Mouse (Mus musculus) G1E (cell line): ENCODE results near the gene Ccl28. TPM values are rescaled to one million over a fixed set of nuclear protein-coding genes. Genes with fewer than 3 reads are reported as not detected.
"Not testable (repeated sequence)": the region's sequence is repeated elsewhere in the genome, so short reads cannot be mapped to it uniquely, and the experiment has no call there.

Experiments used
- ATAC-seq: 2 replicates; pipeline ENCODE4 v1.8.0; 2016; ENCODE audit warnings: mild to moderate bottlenecking; ENCODE audit not compliant: insufficient number of reproducible peaks, poor library complexity, low FRiP score, severe bottlenecking; ENCODE audit errors: extremely low read depth
- DNase-seq: peaks from one replicate; pipeline ENCODE4 v3.0.0; 2012; ENCODE audit warnings: low spot score
- H3K27me3 ChIP-seq: 2 replicates; pipeline ENCODE4 v1.6.1; 2012; ENCODE audit warnings: mild to moderate bottlenecking, low read length, inconsistent platforms; ENCODE audit not compliant: insufficient read depth
- H3K36me3 ChIP-seq: replicated peaks from 2 replicates; pipeline ENCODE3; 2012; ENCODE audit warnings: mild to moderate bottlenecking, inconsistent platforms
- H3K4me1 ChIP-seq: 2 replicates; pipeline ENCODE4 v1.6.1; 2012; ENCODE audit warnings: low read depth, low read length, inconsistent platforms, mixed read lengths; ENCODE audit not compliant: insufficient read depth
- H3K4me3 ChIP-seq: 2 replicates; pipeline ENCODE4 v1.5.1; 2012; ENCODE audit warnings: low read depth, mild to moderate bottlenecking, inconsistent platforms, low read length, moderate library complexity, mixed read lengths
- H3K9me3 ChIP-seq: replicated peaks from 2 replicates; pipeline ENCODE4 v1.6.1; 2012; ENCODE audit warnings: inconsistent platforms
- CTCF ChIP-seq: IDR thresholded peaks from 2 replicates; pipeline ENCODE4 v1.5.1; 2012; ENCODE audit warnings: low read depth, low read length, inconsistent platforms, mixed read lengths
- GATA1 ChIP-seq: IDR thresholded peaks from 2 replicates; pipeline ENCODE4 v1.6.1; 2012; ENCODE audit warnings: borderline replicate concordance, low read length, inconsistent platforms, mixed read lengths
- GATA2 ChIP-seq: IDR thresholded peaks from 2 replicates; pipeline ENCODE4 v1.6.1; 2012; ENCODE audit warnings: low read depth, low read length, inconsistent platforms, borderline replicate concordance
- POLR2AphosphoS5 ChIP-seq: IDR thresholded peaks from 2 replicates; pipeline ENCODE4 v1.6.1; 2012; ENCODE audit warnings: low read depth, low read length, inconsistent platforms; ENCODE audit not compliant: insufficient replicate concordance
- TAL1 ChIP-seq: conservative IDR thresholded peaks from 2 replicates; pipeline ENCODE4 v1.6.1; 2012; ENCODE audit warnings: low read depth, low read length, inconsistent platforms, mixed read lengths
- polyA plus RNA-seq: library from polyadenylated mRNA; stranded (reverse); fragments of >175 nt; gene quantifications from 2 replicates; pipeline ENCODE4 v1.2.3, GENCODE M21; 2012
- total RNA-seq, 2 experiments: library from RNA; stranded (forward) in 1 of 2; stranded (reverse) in 1 of 2; fragments of 200-1000 nt in 1 of 2; fragments of >200 nt in 1 of 2; fragmentation: Nextera tagmentation in 1 of 2; gene quantifications; 2 replicates each; pipeline ENCODE4 v1.2.3; 2014 to 2017

Gene Ccl28
- total and polyA plus RNA-seq, 3 experiments, result 0.05 TPM; not detected in 2

DNA sequence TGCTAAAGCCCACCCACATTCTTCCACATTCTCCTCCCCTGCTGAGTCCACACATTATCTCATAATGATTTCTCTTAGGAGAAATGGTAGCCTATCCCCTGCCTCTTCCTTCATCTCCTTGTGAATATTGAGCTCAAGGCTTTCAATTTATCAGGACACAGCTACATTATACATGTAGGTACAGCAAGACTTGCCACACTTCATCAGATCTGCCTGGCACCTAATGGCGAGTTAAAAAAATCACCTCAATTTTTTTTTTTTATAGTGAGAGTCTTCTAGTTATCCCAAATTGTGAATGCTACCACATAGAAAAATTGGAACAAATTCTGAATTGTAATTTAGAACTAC lies 26.1 kb downstream of the Ccl28 start:
- TF ChIP-seq GATA1 (no peak), POLR2AphosphoS5 (no peak), GATA2 (no peak), TAL1 (no peak), CTCF (no peak)
- H3K9me3 ChIP-seq, result no peaks in the 10 kb centered on the region
- H3K27me3 ChIP-seq, result peaks cover 18% of the 10 kb centered on the region
- ATAC-seq (no peak), DNase-seq (no peak)
- no peak overlapping the region for H3K4me3 ChIP-seq
- H3K4me1 ChIP-seq, result no peaks in the 10 kb centered on the region
- no peaks in the 10 kb centered on the region for H3K36me3 ChIP-seq

DNA sequence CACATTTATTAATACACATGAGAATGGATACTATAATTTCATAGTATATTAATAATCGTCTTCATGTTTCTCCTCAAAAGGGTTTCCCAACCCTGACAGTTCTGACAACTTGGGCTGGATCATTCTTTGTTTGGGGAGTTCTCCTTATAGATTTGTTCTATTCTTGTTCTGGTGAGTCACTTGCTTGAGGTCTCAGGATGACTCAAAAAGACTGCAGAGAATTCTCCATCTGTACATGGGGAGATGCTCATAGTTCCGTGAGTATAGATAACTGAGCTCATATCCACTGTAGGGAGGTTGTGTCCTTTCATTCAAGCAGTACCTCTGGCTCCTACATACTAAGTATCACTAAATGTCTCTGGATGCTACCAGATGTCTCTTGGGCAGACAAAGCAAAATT lies 31.1 kb downstream of the Ccl28 start:
- TF ChIP-seq GATA1, result no peak
- no peak for TF ChIP-seq CTCF
- TF ChIP-seq TAL1, result no peak
- TF ChIP-seq POLR2AphosphoS5, result no peak
- no peak for TF ChIP-seq GATA2
- Histone ChIP-seq H3K9me3 (no peaks in the 10 kb centered on the region), H3K27me3 (peaks cover 15% of the 10 kb centered on the region), H3K36me3 (no peaks in the 10 kb centered on the region), H3K4me1 (no peaks in the 10 kb centered on the region), H3K4me3 (no peak overlapping the region)
- DNase-seq (no peak), ATAC-seq (no peak)

DNA sequence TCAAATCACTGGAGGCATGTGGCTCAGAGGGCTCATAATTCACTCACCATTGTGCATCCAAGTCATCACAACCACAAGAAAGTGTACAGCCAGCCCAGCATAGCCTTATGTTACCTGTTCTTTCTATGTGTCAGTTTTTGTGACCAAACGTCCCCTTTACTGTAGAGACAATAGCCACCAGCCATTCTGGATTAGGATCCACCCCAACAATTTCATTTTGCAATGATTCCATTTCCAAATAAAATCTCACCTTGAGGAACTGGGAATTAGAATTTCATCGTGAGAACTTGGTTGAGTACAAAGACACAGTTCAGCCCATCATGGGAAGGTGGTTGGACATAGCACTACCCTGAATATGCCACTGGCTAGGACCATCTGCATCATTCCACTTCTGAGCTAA lies 32.6 kb downstream of the Ccl28 start:
- DNase-seq (no peak), ATAC-seq (no peak)

DNA sequence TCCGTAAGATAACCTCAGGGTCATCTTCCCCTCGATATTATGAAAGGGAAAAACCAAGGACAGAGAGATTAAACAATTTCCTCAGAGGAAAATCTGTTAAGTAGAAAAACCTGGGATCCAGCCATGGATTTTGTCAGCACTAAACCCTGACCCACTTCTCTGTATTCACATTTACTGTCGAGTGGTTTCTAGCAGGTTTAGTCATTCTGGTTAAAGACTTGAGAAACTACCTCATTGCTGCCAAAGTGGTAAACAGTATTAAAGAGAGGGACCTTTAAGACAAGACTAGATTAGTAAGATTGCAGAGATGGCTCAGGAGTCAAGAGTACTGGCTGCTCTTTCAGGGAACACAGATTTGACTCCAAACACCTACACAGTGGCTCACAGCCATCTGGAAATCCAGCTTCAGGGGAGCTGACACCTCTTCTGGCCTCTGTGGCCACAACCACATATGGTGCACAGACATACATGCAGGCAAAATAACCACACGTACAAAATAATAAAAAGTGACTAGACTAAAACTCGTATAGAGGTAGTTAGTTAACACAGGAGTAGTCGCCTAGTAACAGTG lies 33.3 kb downstream of the Ccl28 start:
- DNase-seq (no peak), ATAC-seq (no peak)
- peaks cover 7% of the 10 kb centered on the region for H3K27me3 ChIP-seq
- H3K4me1 ChIP-seq, result no peaks in the 10 kb centered on the region
- H3K9me3 ChIP-seq, result no peaks in the 10 kb centered on the region
- TF ChIP-seq POLR2AphosphoS5 (no peak), TAL1 (no peak)
- no peaks in the 10 kb centered on the region for H3K36me3 ChIP-seq
- H3K4me3 ChIP-seq, result no peak overlapping the region

More for the DNA sequence above, 32.6 kb downstream of the Ccl28 start:
- no peaks in the 10 kb centered on the region for H3K4me1 ChIP-seq
- TF ChIP-seq GATA1 (no peak), POLR2AphosphoS5 (no peak), CTCF (no peak), GATA2 (no peak), TAL1 (no peak)
- H3K27me3 ChIP-seq, result peaks cover 10% of the 10 kb centered on the region
- no peaks in the 10 kb centered on the region for H3K9me3 ChIP-seq
- H3K4me3 ChIP-seq, result no peak overlapping the region
- no peaks in the 10 kb centered on the region for H3K36me3 ChIP-seq

DNA sequence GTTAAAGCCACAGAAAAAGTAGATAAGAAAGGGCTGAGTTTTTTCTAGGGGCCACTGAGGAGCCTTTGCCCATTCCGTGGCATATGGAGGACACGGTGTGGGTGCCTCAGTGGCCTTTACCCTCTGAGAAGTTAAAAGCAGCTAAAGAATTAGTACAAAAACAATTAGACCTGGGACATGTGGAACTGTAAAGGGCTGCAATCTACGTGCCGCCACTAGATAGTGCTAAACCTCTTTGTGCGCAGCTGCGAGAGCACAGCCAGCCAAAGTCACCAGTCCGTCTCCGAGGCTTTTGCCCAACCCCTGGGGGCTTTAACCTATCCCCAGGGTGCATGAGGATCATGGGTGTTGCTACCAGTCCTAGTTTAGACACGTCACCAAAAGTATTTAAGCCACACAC lies 37.8 kb downstream of the Ccl28 start:
- DNase-seq, result not testable (repeated sequence)

DNA sequence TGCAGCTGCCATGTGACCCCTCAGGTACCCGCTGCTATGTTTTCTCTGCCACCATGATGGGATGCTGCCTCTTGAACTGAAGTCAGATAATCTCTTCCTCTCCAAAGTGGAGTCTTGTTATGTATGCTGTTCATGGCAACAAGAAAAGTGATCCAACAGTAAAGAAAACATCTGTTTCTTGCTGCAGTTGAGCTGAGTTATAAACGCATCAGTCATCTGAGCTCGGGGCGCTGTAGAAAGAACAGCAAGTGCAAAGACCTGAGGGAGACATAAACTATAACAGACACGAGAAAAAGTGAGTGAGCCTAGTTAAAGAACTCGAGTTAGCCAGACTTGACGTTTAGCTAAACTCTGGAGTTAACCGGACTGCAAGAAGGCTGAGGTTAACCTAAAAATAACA lies 55.2 kb downstream of the Ccl28 start:
- DNase-seq (no peak), ATAC-seq (no peak)
- no peak overlapping the region for H3K4me3 ChIP-seq
- peaks cover 4% of the 10 kb centered on the region for H3K4me1 ChIP-seq
- no peaks in the 10 kb centered on the region for H3K36me3 ChIP-seq
- TF ChIP-seq TAL1 (no peak), GATA1 (no peak), POLR2AphosphoS5 (no peak), CTCF (no peak)
- H3K9me3 ChIP-seq, result no peaks in the 10 kb centered on the region
- H3K27me3 ChIP-seq, result no peaks in the 10 kb centered on the region

More for the DNA sequence above, 37.8 kb downstream of the Ccl28 start:
- H3K36me3 ChIP-seq, H3K4me1 ChIP-seq, ATAC-seq, H3K9me3 ChIP-seq, H3K4me3 ChIP-seq, H3K27me3 ChIP-seq: not testable (repeated sequence)

DNA sequence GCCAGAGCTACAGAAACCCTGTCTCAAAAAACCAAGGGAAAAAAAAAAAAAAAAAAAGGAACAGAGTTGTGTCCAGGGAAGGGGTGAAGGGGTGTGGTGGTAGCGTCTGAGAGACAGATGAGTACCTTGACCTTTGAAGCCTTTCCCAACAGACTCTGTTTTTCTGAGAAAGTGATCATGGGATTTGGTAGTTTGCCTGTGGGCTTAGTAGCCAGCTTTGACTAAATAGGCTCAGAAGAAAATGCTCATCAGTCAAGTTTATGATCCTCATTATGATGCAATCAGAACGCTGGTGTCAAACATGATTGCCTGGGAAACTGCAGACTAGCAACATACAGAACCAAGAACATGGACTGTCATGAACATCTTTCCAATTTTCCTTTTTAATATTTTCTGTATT lies 56.1 kb downstream of the Ccl28 start:
- no peaks in the 10 kb centered on the region for H3K36me3 ChIP-seq
- TF ChIP-seq GATA2, result no peak
- no peak for TF ChIP-seq CTCF
- TF ChIP-seq TAL1, result no peak
- TF ChIP-seq GATA1, result no peak
- no peak overlapping the region for H3K4me3 ChIP-seq
- ATAC-seq (no peak), DNase-seq (no peak)
- no peaks in the 10 kb centered on the region for H3K27me3 ChIP-seq
- H3K4me1 ChIP-seq, result peaks cover 4% of the 10 kb centered on the region
- no peaks in the 10 kb centered on the region for H3K9me3 ChIP-seq

DNA sequence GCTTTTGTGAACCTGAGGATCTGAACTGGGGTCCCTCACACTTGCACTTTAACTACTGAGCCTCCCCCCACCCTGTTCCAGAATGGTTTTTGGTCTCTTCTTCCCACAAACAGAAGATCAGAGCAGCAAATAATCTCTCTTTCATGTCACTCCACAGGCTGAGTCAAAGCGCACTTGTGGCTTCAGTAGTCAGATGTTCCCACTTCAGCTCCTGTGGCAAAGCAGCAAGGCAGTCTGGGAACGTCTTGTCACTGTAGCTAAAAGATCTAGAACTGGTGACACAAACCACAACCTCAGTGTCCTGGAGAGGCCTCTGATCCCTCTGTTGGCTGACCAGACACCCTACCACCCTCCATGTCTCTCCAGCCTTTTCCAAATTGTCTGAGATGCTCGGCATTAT lies 57.5 kb downstream of the Ccl28 start:
- Histone ChIP-seq H3K4me1 (peaks cover 4% of the 10 kb centered on the region), H3K4me3 (no peak overlapping the region), H3K36me3 (no peaks in the 10 kb centered on the region), H3K9me3 (no peaks in the 10 kb centered on the region), H3K27me3 (no peaks in the 10 kb centered on the region)
- TF ChIP-seq CTCF (no peak), GATA2 (no peak), TAL1 (no peak), POLR2AphosphoS5 (no peak), GATA1 (no peak)
- DNase-seq, result no peak
- ATAC-seq, result no peak
